17 mouse cellular contexts compared by ENCODE assay signal in genomic region chr15:85278986-85279385, GRCm38 (mm10).
"Had no signal": no experiment of that assay in that cellular context is flagged by ENCODE, and none has a peak within 500 bp of the region (broad histone marks: within the 10 kb centered on the region; RNA-seq: fewer than 3 reads in every experiment).

No protein-coding gene starts in this region.

- ATAC-seq: midbrain, embryonic 16.5 days had no signal

- H3K27me3 ChIP-seq: midbrain, embryonic 12.5 days; neural tube, embryonic 12.5 days had no signal

- H3K4me3 ChIP-seq: midbrain, embryonic 10.5 days; midbrain, embryonic 12.5 days; myocyte; neural tube, embryonic 12.5 days had no signal

- H3K27ac ChIP-seq: midbrain, embryonic 10.5 days; midbrain, embryonic 12.5 days; neural tube, embryonic 12.5 days had no signal

- H3K4me1 ChIP-seq: midbrain, embryonic 10.5 days; midbrain, embryonic 12.5 days had no signal

- DNase-seq: lung, adult 18-20 months; lung, embryonic 14.5 days; lung, postnatal 10 days; lung, postnatal 4 days; midbrain, embryonic 14.5 days; right cerebral cortex, adult 18-20 months; right cerebral cortex, postnatal 25 days; right cerebral cortex, postnatal 4 days; spleen, adult 18-20 months; thymus, adult 18-20 months; thymus, postnatal 14 days; thymus, postnatal 36 days had no signal

- H3K9ac ChIP-seq: lung, embryonic 14.5 days; midbrain, embryonic 12.5 days; neural tube, embryonic 12.5 days had no signal

- H3K36me3 ChIP-seq: midbrain, embryonic 10.5 days; midbrain, embryonic 12.5 days; neural tube, embryonic 12.5 days had no signal

- H3K9me3 ChIP-seq: midbrain, embryonic 10.5 days; midbrain, embryonic 12.5 days; neural tube, embryonic 12.5 days had no signal

- H3K4me2 ChIP-seq: lung, embryonic 14.5 days; midbrain, embryonic 12.5 days; neural tube, embryonic 12.5 days had no signal
